Comparison of ENCODE assay signal across 9 mouse cellular contexts in the genomic region with DNA sequence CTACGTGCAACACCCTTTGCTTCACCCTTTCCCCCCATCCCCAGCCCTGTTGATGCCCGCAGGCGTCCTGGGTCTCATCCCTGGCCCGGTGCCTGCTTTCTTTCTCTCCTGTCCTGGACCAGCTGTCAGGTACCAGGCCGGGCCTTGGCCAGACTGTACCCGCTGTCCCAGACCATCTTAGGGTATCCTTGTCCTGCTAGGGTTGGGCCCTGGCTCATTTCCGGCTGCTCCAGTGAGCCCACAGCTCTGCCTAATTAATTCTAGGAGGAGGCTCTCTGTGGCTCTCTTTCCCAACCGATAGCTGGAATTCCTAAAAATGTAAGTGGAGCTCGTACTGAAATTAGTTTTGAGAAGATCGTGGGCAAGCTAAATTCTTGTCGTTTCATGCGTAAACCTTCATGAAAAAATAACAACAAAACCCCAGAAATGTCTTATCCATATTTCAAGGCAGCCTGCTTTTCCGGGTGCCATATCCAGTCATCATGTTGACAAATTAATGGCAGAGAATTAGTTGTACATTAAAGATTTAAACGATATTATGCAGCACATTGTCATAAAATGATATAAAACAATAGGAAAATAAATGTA.
A peak's percentile ranks its signal among the peaks of the same experiment; 100 is the strongest.
DNase-seq lines count a peak whose midpoint lies in the region; ATAC-seq lines count a peak whose summit lies in the region.
"Had no signal": no experiment of that assay in that cellular context is flagged by ENCODE, and none has a peak within 500 bp of the region (broad histone marks: within the 10 kb centered on the region; RNA-seq: fewer than 3 reads in every experiment).

No protein-coding gene starts in this region.

- peak overlapping the region; percentile 24; the same call in 1 of the 2 replicates for H3K4me2 ChIP-seq in lung, embryonic 15.5 days
- peak overlapping the region; percentile 51 for H3K4me2 ChIP-seq in limb, embryonic 13.5 days (replicated peaks)
- H3K4me2 ChIP-seq in stomach, embryonic 15.5 days, result peak overlapping the region; percentile 43

- 2% methylated on average over 14 of the region's 14 CpGs for WGBS in lung, embryonic 15.5 days
- WGBS in limb, embryonic 13.5 days, result 2% methylated on average over 14 of the region's 14 CpGs
- WGBS in stomach, embryonic 15.5 days, result 8% methylated on average over 14 of the region's 14 CpGs

- no peaks in the 10 kb centered on the region for H3K9me3 ChIP-seq in lung, embryonic 15.5 days
- H3K9me3 ChIP-seq in limb, embryonic 13.5 days, result no peaks in the 10 kb centered on the region
- no peaks in the 10 kb centered on the region for H3K9me3 ChIP-seq in stomach, embryonic 15.5 days

- no peak for ATAC-seq in lung, embryonic 15.5 days (ENCODE audit: borderline replicate concordance, extremely low read depth, low FRiP score, low TSS enrichment)
- ATAC-seq in limb, embryonic 13.5 days (ENCODE audit: low FRiP score, low read depth), result no peak
- no peak for ATAC-seq in stomach, embryonic 15.5 days (ENCODE audit: insufficient read depth, low FRiP score, low read depth)
- ATAC-seq in monocyte, adult 5-6 weeks (replicated peaks; ENCODE audit: insufficient number of reproducible peaks, low FRiP score, low TSS enrichment, poor library complexity, severe bottlenecking), result no peak
- ATAC-seq: lung, postnatal 0 days had no signal

- H3K4me3 ChIP-seq in lung, embryonic 15.5 days, result no peak overlapping the region
- H3K4me3 ChIP-seq in limb, embryonic 13.5 days, result peak overlapping the region; percentile 27
- H3K4me3 ChIP-seq in stomach, embryonic 15.5 days (replicated peaks), result no peak overlapping the region

- H3K27me3 ChIP-seq in lung, embryonic 15.5 days, result peaks cover 98% of the 10 kb centered on the region
- H3K27me3 ChIP-seq in limb, embryonic 13.5 days, result peaks cover 99% of the 10 kb centered on the region
- peaks cover 84% of the 10 kb centered on the region for H3K27me3 ChIP-seq in stomach, embryonic 15.5 days (replicated peaks)

- H3K9ac ChIP-seq in lung, embryonic 15.5 days, result no peak overlapping the region
- no peak overlapping the region for H3K9ac ChIP-seq in limb, embryonic 13.5 days
- no peak overlapping the region for H3K9ac ChIP-seq in stomach, embryonic 15.5 days

- H3K27ac ChIP-seq in lung, embryonic 15.5 days, result no peak overlapping the region
- no peak overlapping the region for H3K27ac ChIP-seq in limb, embryonic 13.5 days
- H3K27ac ChIP-seq in stomach, embryonic 15.5 days, result no peak overlapping the region

- no peaks in the 10 kb centered on the region for H3K36me3 ChIP-seq in lung, embryonic 15.5 days
- H3K36me3 ChIP-seq in limb, embryonic 13.5 days, result no peaks in the 10 kb centered on the region
- H3K36me3 ChIP-seq in stomach, embryonic 15.5 days, result no peaks in the 10 kb centered on the region

- peak; percentile 88 for DNase-seq in heart, adult 11 months
- no peak for DNase-seq in heart, postnatal 10 days
- no peak for DNase-seq in lung, adult 18-20 months
- no peak for DNase-seq in adrenal gland, adult 18-20 months (ENCODE audit: low spot score in 2 of 2)

- intact Hi-C loops in heart, postnatal 10 days (cut with DNase I), result no loop called here

- 0 out of 2 replicates have a peak, but pooled peaks cover 5% of the 10 kb centered on the region for H3K4me1 ChIP-seq in lung, embryonic 15.5 days
- peaks cover 10% of the 10 kb centered on the region; the same call in 1 of the 2 replicates for H3K4me1 ChIP-seq in limb, embryonic 13.5 days
- H3K4me1 ChIP-seq in stomach, embryonic 15.5 days, result peaks cover 8% of the 10 kb centered on the region; the same call in 1 of the 2 replicates
